Mouse (Mus musculus): Measurements from ENCODE around the gene Fos.

The Fos gene

DNA sequence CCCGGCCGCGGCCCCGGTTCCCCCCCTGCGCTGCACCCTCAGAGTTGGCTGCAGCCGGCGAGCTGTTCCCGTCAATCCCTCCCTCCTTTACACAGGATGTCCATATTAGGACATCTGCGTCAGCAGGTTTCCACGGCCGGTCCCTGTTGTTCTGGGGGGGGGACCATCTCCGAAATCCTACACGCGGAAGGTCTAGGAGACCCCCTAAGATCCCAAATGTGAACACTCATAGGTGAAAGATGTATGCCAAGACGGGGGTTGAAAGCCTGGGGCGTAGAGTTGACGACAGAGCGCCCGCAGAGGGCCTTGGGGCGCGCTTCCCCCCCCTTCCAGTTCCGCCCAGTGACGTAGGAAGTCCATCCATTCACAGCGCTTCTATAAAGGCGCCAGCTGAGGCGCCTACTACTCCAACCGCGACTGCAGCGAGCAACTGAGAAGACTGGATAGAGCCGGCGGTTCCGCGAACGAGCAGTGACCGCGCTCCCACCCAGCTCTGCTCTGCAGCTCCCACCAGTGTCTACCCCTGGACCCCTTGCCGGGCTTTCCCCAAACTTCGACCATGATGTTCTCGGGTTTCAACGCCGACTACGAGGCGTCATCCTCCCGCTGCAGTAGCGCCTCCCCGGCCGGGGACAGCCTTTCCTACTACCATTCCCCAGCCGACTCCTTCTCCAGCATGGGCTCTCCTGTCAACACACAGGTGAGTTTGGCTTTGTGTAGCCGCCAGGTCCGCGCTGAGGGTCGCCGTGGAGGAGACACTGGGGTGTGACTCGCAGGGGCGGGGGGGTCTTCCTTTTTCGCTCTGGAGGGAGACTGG lies at the start of gene Fos:
Gene Fos (plus strand): TSS at position 410 of the 817 bp plus-strand sequence.
- DNase-seq (ENCODE audit: low read depth, low spot score): peak; percentile 88

DNA sequence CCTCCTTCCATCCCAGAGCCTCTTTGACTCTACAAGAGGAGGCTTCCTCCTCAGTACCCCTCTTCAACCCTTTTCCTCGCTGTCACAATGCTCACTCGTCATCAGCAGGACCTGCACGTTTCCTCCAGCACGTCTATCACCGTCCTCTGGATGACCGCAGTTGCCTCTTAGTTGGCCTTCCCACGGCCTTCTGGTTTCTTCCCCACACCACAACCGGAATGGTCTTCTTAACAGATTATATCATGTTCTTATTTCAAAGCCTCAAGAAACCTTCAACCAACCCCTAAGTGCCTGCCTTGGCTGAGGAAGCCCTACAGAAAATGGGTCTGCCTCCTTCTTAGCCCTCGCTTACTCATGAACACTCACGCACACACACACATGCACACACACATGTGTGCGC lies 48.0 kb upstream of the Fos start:
- DNase-seq (ENCODE audit: low read depth, low spot score): no peak

DNA sequence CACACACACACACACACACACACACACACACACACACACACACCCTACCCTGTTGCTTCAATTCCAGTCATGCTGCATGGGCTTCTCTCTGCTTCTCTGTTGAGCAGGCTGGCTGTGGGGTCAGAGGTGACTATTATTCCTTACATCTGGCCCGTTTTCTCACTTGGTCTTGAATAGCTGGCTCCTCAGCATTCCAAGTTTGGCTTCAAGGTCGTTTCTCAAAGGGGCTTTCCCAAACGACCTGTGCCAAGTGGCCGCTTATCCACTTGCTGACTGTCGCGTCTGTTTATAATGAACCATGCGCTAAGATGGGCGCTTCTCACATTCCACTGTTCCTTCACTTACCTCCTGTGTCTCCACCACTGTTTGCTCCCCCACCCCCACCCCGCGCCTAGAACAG lies 47.6 kb upstream of the Fos start:
- DNase-seq (ENCODE audit: low read depth, low spot score): no peak

DNA sequence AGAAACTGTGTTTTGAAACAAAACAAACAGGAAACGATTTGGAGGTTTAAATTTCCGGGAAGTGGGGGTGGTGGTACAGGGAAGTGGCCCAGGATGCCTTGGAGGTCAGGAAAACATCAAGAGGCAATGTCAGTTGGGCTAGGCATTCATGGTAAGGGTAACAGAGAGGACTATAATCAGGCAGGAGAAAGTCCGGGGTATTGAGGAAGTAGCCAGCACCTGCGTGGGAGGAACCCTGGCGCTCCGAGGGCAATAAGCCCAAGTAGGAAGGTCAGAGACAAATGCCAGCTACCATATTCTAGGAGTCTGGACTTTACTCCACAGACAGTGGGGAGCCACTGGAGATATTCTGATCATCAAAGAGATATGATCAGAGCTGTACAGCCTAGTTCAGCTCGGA lies 45.9 kb upstream of the Fos start:
- DNase-seq (ENCODE audit: low read depth, low spot score): no peak

DNA sequence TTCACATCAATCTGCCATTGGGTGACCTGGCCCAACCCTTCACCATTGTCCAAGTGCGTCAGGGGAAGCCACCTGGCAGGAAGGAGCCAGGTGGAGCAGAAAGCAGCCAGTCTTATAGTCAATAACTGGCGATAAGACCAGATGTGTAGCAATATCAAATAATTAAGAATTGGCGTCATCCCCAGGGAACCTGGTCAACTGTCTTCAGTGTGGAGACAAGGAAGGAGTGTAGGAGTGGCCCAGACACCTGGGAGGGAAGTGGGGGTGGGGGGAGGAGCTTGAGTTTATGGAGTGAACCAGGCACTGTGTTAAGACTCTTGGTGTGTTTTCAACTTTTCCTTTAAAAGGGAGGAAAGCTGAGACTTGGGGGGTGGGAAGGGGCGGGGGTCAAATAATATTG lies 43.7 kb upstream of the Fos start:
- no peak for DNase-seq (ENCODE audit: low read depth, low spot score)

DNA sequence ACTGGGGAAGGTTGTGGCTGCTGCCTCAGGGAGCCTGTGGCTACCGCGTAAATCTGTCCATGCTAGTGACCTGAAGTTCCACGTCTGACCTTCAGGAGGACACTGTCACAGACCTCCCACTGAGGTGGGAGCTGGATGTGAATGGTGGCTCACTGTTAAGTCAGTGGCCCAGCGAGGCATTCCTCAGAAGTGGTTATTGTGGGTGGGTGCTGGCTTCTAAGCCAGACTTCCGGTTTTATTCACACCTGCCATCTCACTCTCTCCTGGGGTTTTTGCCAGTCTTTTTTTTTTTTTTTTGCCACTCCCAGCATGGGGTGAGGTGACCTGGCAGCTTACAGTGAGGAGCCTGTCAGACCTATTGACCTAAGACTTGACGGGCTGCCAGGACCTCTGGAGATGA lies 43.3 kb upstream of the Fos start:
- no peak for DNase-seq (ENCODE audit: low read depth, low spot score)

DNA sequence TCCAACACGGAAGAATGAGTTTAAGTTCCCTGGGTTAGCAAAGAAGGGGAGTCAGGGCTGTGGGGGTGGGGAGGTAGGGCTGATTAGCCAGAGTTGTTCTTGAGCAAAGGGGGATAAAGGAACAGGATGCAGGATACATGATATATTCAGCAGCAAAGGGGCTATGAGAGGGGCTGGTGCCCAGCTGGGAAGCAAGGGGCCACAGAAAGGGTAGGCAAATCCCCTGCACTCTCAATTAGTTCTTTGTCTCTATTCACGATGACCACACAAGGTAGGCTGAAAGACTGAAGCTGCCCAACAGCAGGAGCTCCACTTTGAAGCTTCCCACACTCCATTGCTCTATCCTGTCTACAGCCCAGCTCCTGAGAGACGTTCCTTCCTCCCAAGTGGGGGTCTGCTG lies 39.8 kb upstream of the Fos start:
- DNase-seq (ENCODE audit: low read depth, low spot score): no peak

DNA sequence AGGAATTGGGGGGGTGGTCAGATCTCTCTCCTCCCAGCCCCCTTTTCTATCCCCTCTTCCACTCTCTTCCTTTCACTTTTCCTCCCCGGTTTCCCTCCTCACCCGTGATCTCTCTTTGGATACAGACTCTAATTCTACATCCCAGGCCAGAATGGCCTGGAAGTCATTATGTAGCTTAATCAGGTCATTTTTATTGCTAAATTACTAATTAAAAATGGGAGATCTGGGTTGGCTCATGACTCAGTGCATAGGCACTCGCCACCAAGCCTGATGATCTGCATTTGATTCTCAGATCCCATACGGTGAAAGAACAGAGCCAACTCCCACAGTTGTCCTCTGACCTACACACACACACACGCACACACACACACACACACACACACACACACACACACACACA lies 39.2 kb upstream of the Fos start:
- no peak for DNase-seq (ENCODE audit: low read depth, low spot score)

DNA sequence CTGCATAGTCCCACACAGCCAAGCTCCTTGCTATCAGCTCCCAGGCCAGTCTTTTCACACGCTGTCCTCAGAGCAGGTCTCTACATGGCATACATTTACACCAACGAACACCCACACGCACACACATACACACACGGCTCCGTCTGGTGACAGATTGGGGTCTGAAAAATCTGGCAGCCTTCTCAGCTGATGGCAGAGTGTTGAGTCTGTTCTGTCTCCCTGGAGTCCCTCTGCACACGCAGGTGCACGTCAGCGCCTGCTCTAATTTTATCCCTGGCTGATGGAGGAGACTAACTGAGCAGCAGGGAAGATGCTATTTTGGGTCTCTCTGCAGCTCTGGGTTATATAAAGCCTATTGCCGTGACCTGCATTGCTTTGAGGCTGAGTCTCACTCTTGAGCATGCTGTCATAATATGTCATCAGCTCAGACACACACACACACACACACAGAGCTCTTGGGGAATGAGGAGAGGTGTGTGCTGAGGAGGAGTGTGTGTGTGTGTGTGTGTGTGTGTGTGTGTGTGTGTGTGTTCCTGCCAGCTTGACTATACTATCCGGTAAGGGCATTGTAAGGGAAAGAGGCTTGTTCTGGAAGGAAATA lies 37.6 kb upstream of the Fos start:
- DNase-seq (ENCODE audit: low read depth, low spot score): peak; percentile 90

DNA sequence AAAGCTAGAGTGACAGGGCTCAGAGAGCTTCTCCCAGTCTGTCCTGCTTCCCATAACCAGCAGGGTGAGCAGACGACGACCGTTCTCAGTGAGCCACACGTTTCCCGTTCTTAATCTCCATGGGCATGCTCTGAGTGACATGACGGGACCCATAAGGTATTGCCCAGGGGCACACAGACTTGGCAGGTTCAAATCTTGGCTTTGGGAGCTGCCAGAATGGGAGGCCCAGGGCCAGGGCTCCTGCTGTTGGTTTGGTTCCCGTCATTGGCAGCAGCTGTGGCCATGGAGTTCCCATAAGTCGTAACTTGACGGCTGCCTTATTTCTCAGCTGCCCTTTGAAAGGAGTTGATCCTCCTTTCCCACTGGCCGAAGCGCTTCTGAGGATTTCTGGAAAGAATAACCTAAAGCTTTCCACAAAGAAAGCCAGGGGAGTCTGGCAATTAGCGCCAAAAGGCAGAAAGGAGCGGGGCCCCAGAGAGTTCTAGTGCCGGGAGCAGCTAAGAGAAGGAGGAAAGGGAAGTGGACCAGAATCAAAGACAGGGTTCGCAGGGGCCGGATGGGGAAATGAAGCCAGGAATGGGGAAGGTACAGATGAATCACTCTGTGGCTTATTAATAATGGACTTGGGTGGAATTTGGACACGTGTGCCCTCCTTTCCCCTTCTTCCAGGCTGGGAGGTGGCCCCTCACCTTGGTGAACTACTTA lies 36.4 kb upstream of the Fos start:
- DNase-seq (ENCODE audit: low read depth, low spot score): peak; percentile 41

DNA sequence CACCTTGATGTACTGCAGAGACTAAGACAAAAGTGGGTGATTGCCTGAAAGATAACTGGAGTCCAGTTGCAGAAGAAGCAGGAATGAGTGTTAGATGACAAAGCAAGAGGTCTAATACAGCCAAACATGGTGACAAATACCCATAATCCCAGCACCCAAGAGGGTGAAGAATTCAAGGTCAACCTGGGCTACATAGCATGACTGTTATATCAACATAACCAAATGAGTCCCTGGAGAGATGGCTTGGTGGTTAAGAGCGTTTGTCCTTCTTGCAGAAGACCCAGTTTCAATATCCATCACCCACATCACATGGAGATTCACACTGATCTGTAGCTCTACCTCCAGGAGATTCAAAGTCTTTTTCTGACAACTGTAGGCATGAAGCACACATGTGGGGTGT lies 30.2 kb upstream of the Fos start:
- DNase-seq (ENCODE audit: low read depth, low spot score): no peak

DNA sequence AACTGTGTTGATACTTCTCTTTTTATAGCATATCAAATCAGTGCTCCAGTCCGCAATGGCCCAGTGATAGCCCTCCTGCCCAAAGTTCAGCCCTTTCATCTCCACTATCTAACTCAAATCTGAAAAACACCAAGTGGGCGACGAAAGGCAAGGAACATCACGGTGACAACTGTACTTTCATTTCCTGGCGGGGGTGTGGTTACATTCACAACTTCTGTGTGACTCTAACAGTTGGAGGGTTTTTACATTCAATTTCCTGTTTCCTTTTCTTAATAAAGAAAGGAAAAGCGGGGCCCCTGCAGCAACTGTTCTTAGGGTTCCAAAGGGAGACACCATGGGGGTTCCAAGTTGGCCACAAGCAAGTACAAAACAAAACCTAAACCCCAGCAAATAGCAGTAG lies 29.0 kb upstream of the Fos start:
- DNase-seq (ENCODE audit: low read depth, low spot score): no peak

DNA sequence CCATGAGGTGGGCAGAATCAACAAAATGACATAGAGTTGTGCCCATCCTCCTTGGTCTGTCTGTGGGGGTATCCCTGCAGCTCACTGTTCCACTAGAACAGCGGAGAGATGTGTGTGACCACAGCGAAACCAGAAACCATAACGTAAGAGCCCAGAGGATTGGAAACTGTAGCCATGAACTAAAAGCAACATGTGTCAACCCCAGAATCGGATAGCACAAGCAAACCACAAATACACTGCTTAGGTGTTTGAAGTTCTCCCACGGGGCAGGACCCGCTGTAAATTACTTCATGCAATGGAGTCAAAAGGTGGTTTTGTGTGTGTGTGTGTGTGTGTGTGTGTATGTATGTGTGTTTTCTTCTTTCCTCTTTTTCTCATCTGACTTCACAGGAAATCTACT lies 26.7 kb upstream of the Fos start:
- DNase-seq (ENCODE audit: low read depth, low spot score): no peak

DNA sequence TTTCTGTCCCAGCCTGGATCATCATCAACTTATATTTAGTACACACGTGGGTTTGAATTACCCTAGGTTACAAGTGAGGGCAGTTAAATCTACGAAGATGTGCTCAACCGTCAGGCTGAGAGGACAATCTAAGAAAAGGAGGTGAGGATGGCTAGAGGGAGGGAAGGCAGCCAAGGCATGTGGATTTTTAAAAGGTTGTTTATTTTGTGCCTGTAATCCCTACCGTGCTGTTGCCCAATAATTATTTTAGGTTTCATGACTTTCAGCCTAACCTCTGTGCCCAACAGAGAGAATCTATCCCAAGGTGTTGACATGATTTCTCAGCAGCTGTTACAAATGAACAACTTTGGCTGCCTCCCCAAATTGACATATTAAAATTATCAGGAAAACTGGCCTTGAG lies 26.2 kb upstream of the Fos start:
- DNase-seq (ENCODE audit: low read depth, low spot score): no peak

DNA sequence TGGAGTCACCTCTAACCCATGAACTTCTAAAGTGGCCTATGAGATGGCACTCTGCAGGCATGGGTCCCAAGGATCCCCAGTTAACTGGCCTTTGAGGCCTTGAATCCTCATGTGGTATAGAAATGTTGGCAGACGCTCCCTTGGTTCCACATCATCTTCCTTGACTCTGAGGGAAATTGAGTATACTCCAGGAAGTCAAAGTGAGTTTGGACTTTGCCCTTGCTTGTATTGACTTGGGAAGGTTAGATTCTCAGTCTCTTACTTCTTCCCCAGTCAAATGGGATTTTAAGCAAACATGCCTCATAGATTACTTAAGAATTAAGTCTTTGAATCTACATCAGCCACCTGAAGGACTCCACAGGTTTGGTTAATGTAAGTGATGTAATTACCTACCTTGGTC lies 24.2 kb upstream of the Fos start:
- no peak for DNase-seq (ENCODE audit: low read depth, low spot score)

DNA sequence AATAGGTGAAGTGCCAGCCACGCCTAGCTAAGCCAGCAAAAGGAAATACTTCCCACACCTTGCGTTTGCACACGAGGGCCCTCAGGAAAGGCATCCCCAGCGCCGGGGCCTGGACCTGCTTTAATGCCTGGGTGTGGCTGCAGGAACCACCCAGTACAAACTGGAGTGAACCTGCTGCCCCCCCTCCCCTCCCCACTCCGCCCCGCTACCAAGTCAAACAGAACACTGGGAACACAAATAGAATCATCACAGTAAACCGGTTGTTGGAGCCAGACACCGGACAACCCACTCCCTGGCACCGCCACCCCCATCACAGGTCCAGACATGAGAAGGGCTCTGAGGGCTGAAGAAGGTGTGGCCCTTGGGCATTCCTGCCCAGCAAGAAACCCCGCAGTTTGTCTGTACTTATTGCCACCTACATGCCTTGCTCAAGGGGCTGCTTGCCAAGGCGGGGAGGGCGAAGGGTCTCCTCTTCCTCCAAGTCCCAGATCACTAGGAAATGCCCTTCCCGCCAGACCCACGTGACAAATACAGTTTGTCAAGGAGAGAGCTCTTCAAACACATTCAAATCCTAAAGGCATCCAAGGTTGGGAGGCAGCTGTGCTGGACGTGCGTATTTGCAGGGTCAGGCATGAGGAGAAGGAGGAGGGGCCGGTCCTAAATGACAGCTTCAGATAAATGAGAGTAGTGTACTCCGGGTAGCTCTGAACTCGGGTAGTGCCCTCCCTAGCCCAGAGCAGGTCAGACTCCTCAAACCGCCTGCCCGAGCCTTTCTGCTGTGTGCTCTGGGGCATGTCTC lies 21.8 kb upstream of the Fos start:
- no peak for DNase-seq (ENCODE audit: low read depth, low spot score)

DNA sequence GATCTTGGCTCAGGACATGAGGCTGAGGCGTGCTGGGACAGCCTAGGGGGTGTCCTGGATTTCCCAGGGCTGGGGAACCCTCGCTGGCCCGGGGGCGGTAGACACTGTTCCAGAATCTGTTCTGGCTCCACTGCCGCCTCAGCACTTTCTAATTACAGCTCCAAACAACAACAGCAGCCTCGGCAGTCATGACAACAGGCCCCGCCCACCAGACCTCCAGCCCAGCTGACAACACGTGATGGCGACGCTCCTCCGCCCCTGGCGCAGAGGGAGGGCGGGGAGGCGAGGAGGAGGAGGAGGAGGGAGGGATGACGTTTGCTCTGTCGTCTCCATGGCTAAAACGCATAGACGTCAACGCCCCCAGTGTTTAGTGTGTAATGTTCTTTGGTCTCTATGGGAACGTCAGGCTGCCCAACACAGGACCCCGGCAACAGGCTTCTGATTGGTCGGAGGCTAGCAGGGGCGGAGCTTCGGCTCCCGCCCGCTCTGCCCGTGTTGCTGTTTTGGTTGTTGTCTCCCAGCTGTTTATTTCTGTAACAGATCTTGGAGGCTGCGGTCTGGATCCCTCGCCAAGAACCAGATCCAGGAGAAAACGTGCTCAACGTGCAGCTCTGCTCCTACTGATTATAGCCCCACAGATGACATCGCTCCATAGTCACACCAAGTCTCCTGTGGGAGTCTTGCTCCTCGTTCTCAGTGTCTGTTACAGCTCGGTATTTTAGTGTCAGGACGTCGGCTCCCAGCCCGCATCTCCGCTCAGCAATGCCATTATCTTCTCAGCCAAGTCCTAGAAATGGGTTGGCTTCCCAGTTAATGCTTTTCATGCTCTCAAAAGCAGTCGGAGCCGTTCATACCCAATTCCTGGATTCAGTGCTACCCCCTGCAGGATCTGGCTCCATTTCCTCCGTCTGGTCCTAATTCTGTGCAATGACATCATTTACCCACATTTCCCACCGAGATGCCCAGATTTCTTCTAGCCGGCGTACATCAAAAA lies 18.3 kb upstream of the Fos start:
- DNase-seq (ENCODE audit: low read depth, low spot score): peak; percentile 93

DNA sequence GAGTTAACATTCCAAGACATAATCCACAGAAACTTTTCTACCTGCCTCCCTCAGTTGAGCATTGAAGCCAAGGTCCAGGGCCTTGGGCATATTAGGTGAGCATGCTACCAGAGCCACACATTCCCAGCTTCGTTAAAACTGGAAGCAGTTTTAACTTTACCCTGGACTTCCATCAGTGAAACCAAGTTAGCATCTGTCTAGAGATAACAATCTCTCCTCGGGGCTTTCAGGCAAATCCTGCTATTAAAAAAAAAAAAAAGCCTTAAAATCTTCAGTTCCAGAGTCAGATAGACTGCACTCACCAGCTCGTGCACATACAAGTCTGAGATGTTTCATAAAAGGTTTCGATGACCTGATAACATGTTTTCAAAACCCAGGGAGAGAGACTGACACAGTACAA lies 17.4 kb upstream of the Fos start:
- no peak for DNase-seq (ENCODE audit: low read depth, low spot score)

DNA sequence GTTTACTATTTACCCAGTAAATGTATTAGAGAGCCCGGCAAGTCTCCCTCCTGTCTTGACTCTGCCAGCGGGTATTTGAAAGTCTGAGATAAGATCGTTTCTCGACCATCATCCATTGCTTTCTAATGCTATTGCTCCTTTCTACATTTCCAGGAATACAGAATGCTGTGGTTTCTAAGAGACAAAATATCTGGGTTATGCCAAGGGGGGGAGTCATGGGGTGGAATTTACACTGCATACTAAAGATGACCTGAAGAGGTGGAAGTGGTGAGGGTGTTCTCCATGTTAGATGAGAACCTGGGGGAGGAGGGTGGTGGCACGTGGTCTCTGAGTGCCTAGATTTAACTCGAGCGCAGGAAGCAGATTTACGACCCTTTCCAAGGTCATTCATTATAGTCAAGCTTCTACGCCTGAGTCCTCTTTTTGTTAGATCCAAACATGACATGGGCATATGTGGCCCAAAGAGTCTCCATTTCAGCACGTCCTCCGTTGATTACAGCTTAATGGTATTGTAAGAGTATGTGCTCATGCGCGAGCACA lies 16.7 kb upstream of the Fos start:
- no peak for DNase-seq (ENCODE audit: low read depth, low spot score)

DNA sequence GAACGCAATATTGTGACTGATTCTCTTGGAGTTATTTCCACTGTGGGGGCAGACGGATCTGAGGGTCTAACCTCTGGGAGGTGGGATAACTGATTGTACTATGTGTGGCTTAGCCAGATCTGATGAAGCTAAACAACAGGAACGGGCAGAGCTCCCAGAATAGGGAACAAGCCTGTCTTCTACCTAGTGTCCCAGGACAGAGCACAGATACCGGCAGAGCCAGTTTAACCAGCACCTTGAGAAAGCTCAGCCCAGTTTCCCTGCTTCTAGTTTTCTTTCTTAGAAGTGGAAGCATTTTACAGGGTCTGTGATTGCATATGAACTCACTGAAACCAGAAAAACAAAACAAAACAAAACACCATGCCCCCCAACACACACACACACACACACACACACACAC lies 13.9 kb upstream of the Fos start:
- DNase-seq (ENCODE audit: low read depth, low spot score): no peak

Data from retina, adult 2 months (tissue).